Mouse (Mus musculus) embryo, embryonic 10.5 days (tissue): ENCODE data around the gene Gm45208.
"Not testable (repeated sequence)": the region's sequence is repeated elsewhere in the genome, so short reads cannot be mapped to it uniquely, and the experiment has no call there.

Experiments
- DNase-seq: peaks from one replicate; pipeline ENCODE4 v3.0.0-alpha.2; 2015; ENCODE audit warnings: low spot score

Gene Gm45208

GRCm38 (mm10) chrX:7721514-7722281, at the start of gene Gm45208:
TSS of gene Gm45208 (plus strand) at chrX:7722245.
- peak; percentile 88 for DNase-seq

GRCm38 (mm10) chrX:7672739-7673138, 49.3 kb upstream of the Gm45208 start:
- DNase-seq, result no peak

- DNase-seq, result peak; percentile 40
These were observed 48.3 kb upstream of the Gm45208 start for GRCm38 (mm10) chrX:7673578-7674281.

- peak; percentile 21 for DNase-seq
These were observed 47.6 kb upstream of the Gm45208 start for GRCm38 (mm10) chrX:7674284-7675000.

- DNase-seq, result no peak
These were observed 47.1 kb upstream of the Gm45208 start for GRCm38 (mm10) chrX:7675001-7675380.

GRCm38 (mm10) chrX:7678986-7679385, 43.1 kb upstream of the Gm45208 start:
- no peak for DNase-seq

- DNase-seq, result peak; percentile 92
These were observed 42.5 kb upstream of the Gm45208 start for GRCm38 (mm10) chrX:7679405-7680056.

GRCm38 (mm10) chrX:7680057-7680412, 42.0 kb upstream of the Gm45208 start:
- DNase-seq, result no peak

- DNase-seq, result no peak
These were observed 41.2 kb upstream of the Gm45208 start, which contains the start of gene Magix for GRCm38 (mm10) chrX:7680864-7681263. TSS of gene Magix (minus strand) at chrX:7681251.

GRCm38 (mm10) chrX:7688321-7688720, 33.7 kb upstream of the Gm45208 start:
- no peak for DNase-seq

- DNase-seq, result no peak
These were observed 31.6 kb upstream of the Gm45208 start for GRCm38 (mm10) chrX:7690486-7690885.

- DNase-seq, result peak; percentile 43
These were observed 29.2 kb upstream of the Gm45208 start for GRCm38 (mm10) chrX:7692862-7693261.

GRCm38 (mm10) chrX:7696520-7696919, 25.5 kb upstream of the Gm45208 start:
- DNase-seq, result no peak

- peak; percentile 94 for DNase-seq
These were observed 25.1 kb upstream of the Gm45208 start, which contains the start of gene Gpkow for GRCm38 (mm10) chrX:7696954-7697381. TSS of gene Gpkow (plus strand) at chrX:7697131.

- DNase-seq, result not testable (repeated sequence)
These were observed 8.3 kb upstream of the Gm45208 start for GRCm38 (mm10) chrX:7713764-7714134.

- peak; percentile 95 for DNase-seq
These were observed 7.7 kb upstream of the Gm45208 start, which contains the start of gene Wdr45 for GRCm38 (mm10) chrX:7714135-7714899. TSS of gene Wdr45 (plus strand) at chrX:7714333.

- DNase-seq, result not testable (repeated sequence)
These were observed 6.0 kb upstream of the Gm45208 start for GRCm38 (mm10) chrX:7716058-7716457.

GRCm38 (mm10) chrX:7722282-7722611, 202 bp downstream of the Gm45208 start:
- DNase-seq, result no peak

- no peak for DNase-seq
These were observed 646 bp downstream of the Gm45208 start for GRCm38 (mm10) chrX:7722691-7723090.

- DNase-seq, result no peak
These were observed 2.1 kb downstream of the Gm45208 start for GRCm38 (mm10) chrX:7724135-7724534.

- no peak for DNase-seq
These were observed 3.8 kb downstream of the Gm45208 start for GRCm38 (mm10) chrX:7725841-7726240.
